Mouse (Mus musculus): ENCODE measurements around the gene Dlg1. TPM values are rescaled to one million over a fixed set of nuclear protein-coding genes. Genes with fewer than 3 reads are reported as not detected.

The Dlg1 gene
- polyA plus RNA-seq, 1 experiment, result 7.9 TPM

GRCm38 (mm10) chr16:31759416-31759815 lies 96.2 kb downstream of the Dlg1 start:
- Histone ChIP-seq H3K36me3 (ENCODE audit: control insufficient read depth, insufficient read depth, low read length) (no peaks in the 10 kb centered on the region), H3K27ac (ENCODE audit: insufficient read depth, low read length) (no peak overlapping the region), H3K4me3 (ENCODE audit: extremely low read depth, insufficient read depth, insufficient read length) (no peak overlapping the region), H3K4me1 (ENCODE audit: control insufficient read depth, insufficient read depth, insufficient read length) (peaks cover 2% of the 10 kb centered on the region; the same call in 1 of the 2 replicates), H3K27me3 (ENCODE audit: control insufficient read depth, insufficient read depth, low read length) (no peaks in the 10 kb centered on the region)
- no peak for DNase-seq (ENCODE audit: low read depth in 1 of 2, low spot score in 2 of 2)
- 65% methylated on average over 6 of the region's 6 CpGs for WGBS
- TF ChIP-seq POLR2A (IDR thresholded peaks at IDR 0.05; ENCODE audit: low read depth, low read length) (no peak), CTCF (IDR thresholded peaks at IDR 0.05; ENCODE audit: extremely low read depth, insufficient read depth, insufficient read length, insufficient replicate concordance) (no peak)

- Histone ChIP-seq H3K27ac (ENCODE audit: insufficient read depth, low read length) (no peak overlapping the region), H3K4me1 (ENCODE audit: control insufficient read depth, insufficient read depth, insufficient read length) (no peaks in the 10 kb centered on the region), H3K36me3 (ENCODE audit: control insufficient read depth, insufficient read depth, low read length) (no peaks in the 10 kb centered on the region), H3K27me3 (ENCODE audit: control insufficient read depth, insufficient read depth, low read length) (no peaks in the 10 kb centered on the region), H3K4me3 (ENCODE audit: extremely low read depth, insufficient read depth, insufficient read length) (no peak overlapping the region)
- DNase-seq (ENCODE audit: low read depth in 1 of 2, low spot score in 2 of 2), result no peak
- 97% methylated on average over 6 of the region's 6 CpGs for WGBS
- TF ChIP-seq POLR2A (IDR thresholded peaks at IDR 0.05; ENCODE audit: low read depth, low read length) (no peak), CTCF (IDR thresholded peaks at IDR 0.05; ENCODE audit: extremely low read depth, insufficient read depth, insufficient read length, insufficient replicate concordance) (no peak)
These were observed 103.1 kb downstream of the Dlg1 start for GRCm38 (mm10) chr16:31766298-31766697.

- Histone ChIP-seq H3K4me1 (ENCODE audit: control insufficient read depth, insufficient read depth, insufficient read length) (no peaks in the 10 kb centered on the region), H3K4me3 (ENCODE audit: extremely low read depth, insufficient read depth, insufficient read length) (no peak overlapping the region), H3K27ac (ENCODE audit: insufficient read depth, low read length) (no peak overlapping the region), H3K27me3 (ENCODE audit: control insufficient read depth, insufficient read depth, low read length) (no peaks in the 10 kb centered on the region), H3K36me3 (ENCODE audit: control insufficient read depth, insufficient read depth, low read length) (no peaks in the 10 kb centered on the region)
- no peak for DNase-seq (ENCODE audit: low read depth in 1 of 2, low spot score in 2 of 2)
- no peak for TF ChIP-seq POLR2A (IDR thresholded peaks at IDR 0.05; ENCODE audit: low read depth, low read length)
- no peak for TF ChIP-seq CTCF (IDR thresholded peaks at IDR 0.05; ENCODE audit: extremely low read depth, insufficient read depth, insufficient read length, insufficient replicate concordance)
- 74% methylated on average over 3 of the region's 3 CpGs for WGBS
These were observed 103.5 kb downstream of the Dlg1 start for GRCm38 (mm10) chr16:31766715-31767114.

GRCm38 (mm10) chr16:31775924-31776323 lies 112.7 kb downstream of the Dlg1 start:
- Histone ChIP-seq H3K36me3 (ENCODE audit: control insufficient read depth, insufficient read depth, low read length) (no peaks in the 10 kb centered on the region), H3K4me3 (ENCODE audit: extremely low read depth, insufficient read depth, insufficient read length) (no peak overlapping the region), H3K4me1 (ENCODE audit: control insufficient read depth, insufficient read depth, insufficient read length) (no peaks in the 10 kb centered on the region), H3K27ac (ENCODE audit: insufficient read depth, low read length) (no peak overlapping the region), H3K27me3 (ENCODE audit: control insufficient read depth, insufficient read depth, low read length) (no peaks in the 10 kb centered on the region)
- WGBS, result 93% methylated on average over 10 of the region's 10 CpGs
- no peak for TF ChIP-seq CTCF (IDR thresholded peaks at IDR 0.05; ENCODE audit: extremely low read depth, insufficient read depth, insufficient read length, insufficient replicate concordance)
- TF ChIP-seq POLR2A (IDR thresholded peaks at IDR 0.05; ENCODE audit: low read depth, low read length), result no peak
- DNase-seq (ENCODE audit: low read depth in 1 of 2, low spot score in 2 of 2), result no peak

- DNase-seq (ENCODE audit: low read depth in 1 of 2, low spot score in 2 of 2), result no peak
- TF ChIP-seq POLR2A (IDR thresholded peaks at IDR 0.05; ENCODE audit: low read depth, low read length) (no peak), CTCF (IDR thresholded peaks at IDR 0.05; ENCODE audit: extremely low read depth, insufficient read depth, insufficient read length, insufficient replicate concordance) (no peak)
- no peaks in the 10 kb centered on the region for H3K4me1 ChIP-seq (ENCODE audit: control insufficient read depth, insufficient read depth, insufficient read length)
- WGBS, result 89% methylated on average over 6 of the region's 6 CpGs
- no peak overlapping the region for H3K4me3 ChIP-seq (ENCODE audit: extremely low read depth, insufficient read depth, insufficient read length)
- H3K27ac ChIP-seq (ENCODE audit: insufficient read depth, low read length), result no peak overlapping the region
- no peaks in the 10 kb centered on the region; the same call in 1 of the 2 replicates for H3K36me3 ChIP-seq (ENCODE audit: control insufficient read depth, insufficient read depth, low read length)
- H3K27me3 ChIP-seq (ENCODE audit: control insufficient read depth, insufficient read depth, low read length), result no peaks in the 10 kb centered on the region
These were observed 117.8 kb downstream of the Dlg1 start for GRCm38 (mm10) chr16:31781015-31781414.

GRCm38 (mm10) chr16:31790056-31790455 lies 126.8 kb downstream of the Dlg1 start:
- Histone ChIP-seq H3K27me3 (ENCODE audit: control insufficient read depth, insufficient read depth, low read length) (no peaks in the 10 kb centered on the region), H3K36me3 (ENCODE audit: control insufficient read depth, insufficient read depth, low read length) (peaks cover 9% of the 10 kb centered on the region), H3K27ac (ENCODE audit: insufficient read depth, low read length) (no peak overlapping the region), H3K4me1 (ENCODE audit: control insufficient read depth, insufficient read depth, insufficient read length) (no peaks in the 10 kb centered on the region), H3K4me3 (ENCODE audit: extremely low read depth, insufficient read depth, insufficient read length) (no peak overlapping the region)
- no peak for TF ChIP-seq CTCF (IDR thresholded peaks at IDR 0.05; ENCODE audit: extremely low read depth, insufficient read depth, insufficient read length, insufficient replicate concordance)
- TF ChIP-seq POLR2A (IDR thresholded peaks at IDR 0.05; ENCODE audit: low read depth, low read length), result no peak
- DNase-seq (ENCODE audit: low read depth in 1 of 2, low spot score in 2 of 2), result no peak
- 96% methylated on average over 9 of the region's 9 CpGs for WGBS

- no peak for DNase-seq (ENCODE audit: low read depth in 1 of 2, low spot score in 2 of 2)
- TF ChIP-seq POLR2A (IDR thresholded peaks at IDR 0.05; ENCODE audit: low read depth, low read length) (no peak), CTCF (IDR thresholded peaks at IDR 0.05; ENCODE audit: extremely low read depth, insufficient read depth, insufficient read length, insufficient replicate concordance) (no peak)
- H3K4me3 ChIP-seq (ENCODE audit: extremely low read depth, insufficient read depth, insufficient read length), result no peak overlapping the region
- peaks cover 18% of the 10 kb centered on the region for H3K36me3 ChIP-seq (ENCODE audit: control insufficient read depth, insufficient read depth, low read length)
- H3K27me3 ChIP-seq (ENCODE audit: control insufficient read depth, insufficient read depth, low read length), result no peaks in the 10 kb centered on the region
- H3K4me1 ChIP-seq (ENCODE audit: control insufficient read depth, insufficient read depth, insufficient read length), result no peaks in the 10 kb centered on the region
- WGBS, result 10% methylated on average over 3 of the region's 3 CpGs
- no peak overlapping the region for H3K27ac ChIP-seq (ENCODE audit: insufficient read depth, low read length)
These were observed 140.4 kb downstream of the Dlg1 start for GRCm38 (mm10) chr16:31803644-31804043.
